Mouse (Mus musculus) CH12.LX (cell line): ENCODE measurements around the gene Tasp1. TPM values are rescaled to one million over a fixed set of nuclear protein-coding genes. Genes with fewer than 3 reads are reported as not detected.
"Not testable (repeated sequence)": the region's sequence is repeated elsewhere in the genome, so short reads cannot be mapped to it uniquely, and the experiment has no call there.

Experiments
- DNase-seq: peaks from one replicate; pipeline ENCODE4 v3.0.0-alpha.2; 2013; ENCODE audit errors: extremely low read depth
- H3K27ac ChIP-seq: 2 replicates; pipeline ENCODE4 v1.5.1; 2012; ENCODE audit warnings: low read depth, mild to moderate bottlenecking, control low read depth, moderate library complexity; ENCODE audit not compliant: insufficient read depth
- H3K27me3 ChIP-seq: replicated peaks from 2 replicates; pipeline ENCODE3; 2012; ENCODE audit warnings: inconsistent platforms
- H3K36me3 ChIP-seq, 2 experiments: replicated peaks in 1 of 2; 2 replicates each; pipeline versions ENCODE3 to v1.6.1; 2012; ENCODE audit warnings: inconsistent platforms in 1 of 2, low read length in 1 of 2, mild to moderate bottlenecking in 1 of 2, mixed read lengths in 1 of 2, moderate library complexity in 1 of 2; ENCODE audit not compliant: control insufficient read depth in 1 of 2, insufficient read depth in 1 of 2
- H3K4me1 ChIP-seq, 2 experiments: 2 replicates each; pipeline ENCODE4 v1.6.1; 2012; ENCODE audit warnings: inconsistent platforms in 1 of 2, moderate library complexity in 1 of 2; ENCODE audit not compliant: insufficient read depth in 2 of 2, control insufficient read depth in 1 of 2
- H3K4me2 ChIP-seq: 2 replicates; pipeline ENCODE4 v1.6.1; 2012; ENCODE audit warnings: low read depth, mild to moderate bottlenecking, control low read depth; ENCODE audit not compliant: poor library complexity, insufficient read depth, severe bottlenecking
- H3K4me3 ChIP-seq, 3 experiments: fragments of 150-350 bp in 1 of 3; sonication (generic) in 1 of 3; replicated peaks in 1 of 3; 2 replicates each; pipeline versions ENCODE3 to v1.5.1; 2011 to 2012; ENCODE audit warnings: low read depth in 2 of 3, low read length in 2 of 3, mild to moderate bottlenecking in 2 of 3, moderate library complexity in 2 of 3, control low read depth in 1 of 3, improper control_type of control experiment in 1 of 3, inconsistent platforms in 1 of 3, mixed read lengths in 1 of 3; ENCODE audit not compliant: poor library complexity in 1 of 3
- H3K79me2 ChIP-seq: replicated peaks from 2 replicates; pipeline ENCODE4 v1.6.1; 2012; ENCODE audit warnings: mild to moderate bottlenecking, moderate library complexity; ENCODE audit not compliant: control insufficient read depth, poor library complexity, insufficient read depth, severe bottlenecking; ENCODE audit errors: extremely low read depth
- H3K9ac ChIP-seq: 2 replicates; pipeline ENCODE4 v1.6.1; 2012; ENCODE audit warnings: low read depth, mild to moderate bottlenecking, control low read depth, moderate library complexity; ENCODE audit not compliant: insufficient read depth
- H3K9me3 ChIP-seq: replicated peaks from 2 replicates; pipeline ENCODE3; 2012; ENCODE audit warnings: low read length, inconsistent platforms, mixed read lengths
- CTCF ChIP-seq, 2 experiments: IDR thresholded peaks in 1 of 2; conservative IDR thresholded peaks in 1 of 2; 2 replicates each; pipeline ENCODE4 v1.5.1; 2011 to 2012; ENCODE audit warnings: low read depth in 2 of 2, low read length in 2 of 2, improper control_type of control experiment in 1 of 2, inconsistent platforms in 1 of 2, mild to moderate bottlenecking in 1 of 2, moderate library complexity in 1 of 2
- ETS1 ChIP-seq: conservative IDR thresholded peaks from 2 replicates; pipeline ENCODE4 v1.6.1; 2012; ENCODE audit warnings: low read depth, mild to moderate bottlenecking, inconsistent platforms, low read length, improper control_type of control experiment, moderate library complexity
- RAD21 ChIP-seq: IDR thresholded peaks from 2 replicates; pipeline ENCODE4 v1.6.1; 2011; ENCODE audit warnings: low read depth, mild to moderate bottlenecking, low read length, improper control_type of control experiment, moderate library complexity
- SIN3A ChIP-seq: IDR thresholded peaks from 2 replicates; pipeline ENCODE4 v1.6.1; 2012; ENCODE audit warnings: low read length, improper control_type of control experiment, inconsistent platforms
- SMC3 ChIP-seq: IDR thresholded peaks from 2 replicates; pipeline ENCODE4 v1.6.1; 2011; ENCODE audit warnings: low read depth, low read length, improper control_type of control experiment
- ZKSCAN1 ChIP-seq: IDR thresholded peaks from 2 replicates; pipeline ENCODE4 v1.6.1; 2012; ENCODE audit warnings: low read depth, inconsistent platforms, low read length, improper control_type of control experiment, borderline replicate concordance
- ZNF384 ChIP-seq: IDR thresholded peaks from 2 replicates; pipeline ENCODE4 v1.6.1; 2012; ENCODE audit warnings: low read depth, low read length, improper control_type of control experiment, inconsistent platforms
- dilution Hi-C: fragments of 300-500 bp; cut with MboI; formaldehyde crosslinking; loops from 2 replicates; pipeline ENCODE4 v1.14.3; 2020; ENCODE audit warnings: low sequenced_read_pairs; ENCODE audit not compliant: extremely low pct_unique_long_range_greater_than_20kb, extremely low pct_ligation_motif_present
- in situ Hi-C: fragments of 300-500 bp; cut with MboI; formaldehyde crosslinking; loops from 3 replicates; pipeline ENCODE4 v1.14.3; 2019; ENCODE audit warnings: low sequenced_read_pairs, low pct_ligation_motif_present, low pct_unique_long_range_greater_than_20kb, mixed read lengths
- polyA plus RNA-seq: library from polyadenylated mRNA; unstranded; fragments of >175 nt; gene quantifications from 2 replicates; pipeline ENCODE4 v1.2.1, GENCODE M21; 2012; ENCODE audit warnings: low read depth; ENCODE audit not compliant: insufficient read length
- total RNA-seq, 2 experiments: library from RNA; depleted of rRNA; stranded (reverse); fragments of 300-350 nt in 1 of 2; fragments of >200 nt in 1 of 2; gene quantifications; 2 replicates each; pipeline ENCODE4 v1.2.3; 2012 to 2014

The Tasp1 gene
- total and polyA plus RNA-seq, 3 experiments, result 28.8 to 64.5 (median 28.9) TPM

GRCm38 (mm10) chr2:139989907-139990306, 76.7 kb downstream of the Tasp1 start:
- TF ChIP-seq CTCF (conservative IDR thresholded peaks at IDR 0.05 in 1 of 2, IDR thresholded peaks at IDR 0.05 in 1 of 2; ENCODE audit: low read depth in 2 of 2, low read length in 2 of 2), result peak; percentile 16 to 43; a peak in 2 of 4 replicates
- dilution Hi-C loops, result not testable (repeated sequence)
- peaks cover 29 to 54% of the 10 kb centered on the region in 2 experiments for H3K36me3 ChIP-seq

GRCm38 (mm10) chr2:139967451-139967850, 99.2 kb downstream of the Tasp1 start:
- 0 out of 4 replicates have a peak, but pooled peaks cover 0 to 1% of the 10 kb centered on the region in 2 experiments for H3K4me1 ChIP-seq
- no peaks in the 10 kb centered on the region for H3K9me3 ChIP-seq
- H3K27me3 ChIP-seq, result no peaks in the 10 kb centered on the region
- dilution Hi-C loops, result no loop called here
- H3K9ac ChIP-seq, result no peak overlapping the region
- no peak overlapping the region for H3K4me3 ChIP-seq
- DNase-seq, result no peak
- in situ Hi-C loops, result loop anchor here (25.0 kb wide), 1 partner anchor 380 kb away; no protein-coding TSS in a partner anchor
- H3K4me2 ChIP-seq, result no peak overlapping the region
- TF ChIP-seq RAD21, result no peak
- TF ChIP-seq, all 38 proteins: peak for 0
- Histone ChIP-seq H3K79me2 (no peaks in the 10 kb centered on the region), H3K36me3 (peaks cover 0 to 6% of the 10 kb centered on the region in 2 experiments), H3K27ac (no peak overlapping the region)

More at GRCm38 (mm10) chr2:139989907-139990306, 76.7 kb downstream of the Tasp1 start:
- H3K4me3 ChIP-seq, DNase-seq, H3K4me2 ChIP-seq, H3K4me1 ChIP-seq, in situ Hi-C loops, H3K27ac ChIP-seq, H3K27me3 ChIP-seq, H3K9me3 ChIP-seq, H3K9ac ChIP-seq, H3K79me2 ChIP-seq: not testable (repeated sequence)

DNA sequence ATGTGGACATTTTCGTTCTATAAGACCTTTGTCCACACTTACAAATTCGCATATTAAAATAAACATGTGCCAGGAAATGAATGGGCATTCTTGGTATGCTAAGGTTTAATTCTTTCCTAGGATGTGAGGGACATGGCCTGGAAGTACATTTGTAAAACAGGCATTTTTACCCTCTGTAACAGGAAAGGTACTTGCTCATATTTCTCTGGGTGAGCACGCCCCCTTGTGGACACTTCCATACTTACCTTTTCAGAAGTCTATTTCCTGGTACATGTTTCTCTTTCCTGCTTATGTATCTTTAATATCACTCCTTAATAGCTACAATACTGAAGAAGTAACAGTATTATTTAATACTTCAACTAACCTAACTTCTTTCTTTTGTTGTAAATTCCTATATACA, 100.3 kb downstream of the Tasp1 start:
- DNase-seq, result peak; percentile 75
- no peaks in the 10 kb centered on the region for H3K79me2 ChIP-seq
- no peak overlapping the region for H3K4me2 ChIP-seq
- no peak overlapping the region for H3K9ac ChIP-seq
- dilution Hi-C loops, result no loop called here
- H3K9me3 ChIP-seq, result no peaks in the 10 kb centered on the region
- no peak overlapping the region for H3K27ac ChIP-seq
- H3K36me3 ChIP-seq, result peaks cover 0 to 4% of the 10 kb centered on the region in 2 experiments
- in situ Hi-C loops, result loop anchor here (25.0 kb wide), 1 partner anchor 379 kb away; no protein-coding TSS in a partner anchor
- no peak overlapping the region for H3K4me3 ChIP-seq
- peaks cover 0 to 4% of the 10 kb centered on the region in 2 experiments; a peak in 2 of 4 replicates for H3K4me1 ChIP-seq
- TF ChIP-seq SIN3A (no peak), SMC3 (peak; percentile 75), ETS1 (no peak), CTCF (conservative IDR thresholded peaks at IDR 0.05 in 1 of 2, IDR thresholded peaks at IDR 0.05 in 1 of 2; ENCODE audit: low read depth in 2 of 2, low read length in 2 of 2) (peak; percentile 55 to 84), ZNF384 (0 out of 2 replicates have a peak, but pooled peaks have one; percentile 8), ZKSCAN1 (no peak), RAD21 (peak; percentile 82)
- no peaks in the 10 kb centered on the region for H3K27me3 ChIP-seq
